Mouse (Mus musculus): ENCODE data around the gene Abca3. TPM values are rescaled to one million over a fixed set of nuclear protein-coding genes. Genes with fewer than 3 reads are reported as not detected.

The Abca3 gene
- polyA plus RNA-seq, 1 experiment from 2014 or later, result 30.4 TPM

GRCm38 (mm10) chr17:24350926-24351759 lies 607 bp upstream of the Abca3 start, which contains the start of gene Abca17:
Gene Abca17, minus strand, starts transcription at chr17:24351068.
- WGBS, result 4% methylated on average over 42 of the region's 42 CpGs
- Histone ChIP-seq H3K4me3 (ENCODE audit: low read depth, low read length) (peak within 1 kb of the TSS; percentile 83), H3K4me2 (peak within 1 kb of the TSS; percentile 99), H3K9ac (ENCODE audit: low read depth, low read length) (peak within 1 kb of the TSS; percentile 91), H3K4me1 (replicated peaks; ENCODE audit: control insufficient read depth, insufficient read depth, low read length) (peaks cover 33% of the 10 kb centered on the region), H3K27ac (ENCODE audit: low read depth, low read length) (peak within 1 kb of the TSS; percentile 94), H3K36me3 (ENCODE audit: control insufficient read depth, insufficient read depth, low read length) (no peaks in the 10 kb centered on the region), H3K9me3 (ENCODE audit: control insufficient read depth, low read length) (no peaks in the 10 kb centered on the region), H3K27me3 (replicated peaks; ENCODE audit: control insufficient read depth, insufficient read depth, low read length) (peaks cover 11% of the 10 kb centered on the region)
- ATAC-seq (replicated peaks; ENCODE audit: low FRiP score) (no peak), DNase-seq (ENCODE audit: low spot score) (no peak)

GRCm38 (mm10) chr17:24352370-24353194 lies 832 bp downstream of the Abca3 start:
- Histone ChIP-seq H3K9ac (ENCODE audit: low read depth, low read length) (peak overlapping the region; percentile 91), H3K9me3 (ENCODE audit: control insufficient read depth, low read length) (no peaks in the 10 kb centered on the region), H3K4me3 (ENCODE audit: low read depth, low read length) (peak overlapping the region; percentile 83), H3K27me3 (replicated peaks; ENCODE audit: control insufficient read depth, insufficient read depth, low read length) (peaks cover 11% of the 10 kb centered on the region), H3K4me1 (replicated peaks; ENCODE audit: control insufficient read depth, insufficient read depth, low read length) (peaks cover 33% of the 10 kb centered on the region), H3K4me2 (peak overlapping the region; percentile 99), H3K36me3 (ENCODE audit: control insufficient read depth, insufficient read depth, low read length) (no peaks in the 10 kb centered on the region), H3K27ac (ENCODE audit: low read depth, low read length) (peak overlapping the region; percentile 94)
- DNase-seq (ENCODE audit: low spot score), result peak; percentile 46
- WGBS, result 5% methylated on average over 36 of the region's 36 CpGs
- ATAC-seq (replicated peaks; ENCODE audit: low FRiP score), result peak; percentile 4; the same call in 1 of the 2 replicates

GRCm38 (mm10) chr17:24353960-24354359 lies 2.2 kb downstream of the Abca3 start:
- H3K9me3 ChIP-seq (ENCODE audit: control insufficient read depth, low read length), result no peaks in the 10 kb centered on the region
- H3K36me3 ChIP-seq (ENCODE audit: control insufficient read depth, insufficient read depth, low read length), result no peaks in the 10 kb centered on the region
- peak overlapping the region; percentile 83 for H3K4me3 ChIP-seq (ENCODE audit: low read depth, low read length)
- WGBS, result 46% methylated on average over 3 of the region's 3 CpGs
- DNase-seq (ENCODE audit: low spot score) (no peak), ATAC-seq (replicated peaks; ENCODE audit: low FRiP score) (peak; percentile 85)
- H3K27me3 ChIP-seq (replicated peaks; ENCODE audit: control insufficient read depth, insufficient read depth, low read length), result peaks cover 11% of the 10 kb centered on the region
- H3K4me1 ChIP-seq (replicated peaks; ENCODE audit: control insufficient read depth, insufficient read depth, low read length), result peaks cover 33% of the 10 kb centered on the region
- H3K4me2 ChIP-seq, result peak overlapping the region; percentile 99
- H3K27ac ChIP-seq (ENCODE audit: low read depth, low read length), result peak overlapping the region; percentile 94
- H3K9ac ChIP-seq (ENCODE audit: low read depth, low read length), result peak overlapping the region; percentile 91

- Histone ChIP-seq H3K4me3 (ENCODE audit: low read depth, low read length) (no peak overlapping the region), H3K36me3 (ENCODE audit: control insufficient read depth, insufficient read depth, low read length) (no peaks in the 10 kb centered on the region), H3K4me2 (peak overlapping the region; percentile 99), H3K9ac (ENCODE audit: low read depth, low read length) (no peak overlapping the region), H3K4me1 (replicated peaks; ENCODE audit: control insufficient read depth, insufficient read depth, low read length) (peaks cover 42% of the 10 kb centered on the region), H3K27me3 (replicated peaks; ENCODE audit: control insufficient read depth, insufficient read depth, low read length) (peaks cover 9% of the 10 kb centered on the region), H3K9me3 (ENCODE audit: control insufficient read depth, low read length) (no peaks in the 10 kb centered on the region), H3K27ac (ENCODE audit: low read depth, low read length) (peak overlapping the region; percentile 50; the same call in 1 of the 2 replicates)
- DNase-seq (ENCODE audit: low spot score) (no peak), ATAC-seq (replicated peaks; ENCODE audit: low FRiP score) (no peak)
- 82% methylated on average over 8 of the region's 8 CpGs for WGBS
These were observed 3.5 kb downstream of the Abca3 start for GRCm38 (mm10) chr17:24355284-24355683.

- no peak overlapping the region for H3K9ac ChIP-seq (ENCODE audit: low read depth, low read length)
- H3K4me1 ChIP-seq (replicated peaks; ENCODE audit: control insufficient read depth, insufficient read depth, low read length), result peaks cover 30% of the 10 kb centered on the region
- no peak for DNase-seq (ENCODE audit: low spot score)
- ATAC-seq (replicated peaks; ENCODE audit: low FRiP score), result no peak
- H3K27ac ChIP-seq (ENCODE audit: low read depth, low read length), result no peak overlapping the region
- WGBS, result 88% methylated on average over 8 of the region's 8 CpGs
- no peak overlapping the region for H3K4me2 ChIP-seq
- no peaks in the 10 kb centered on the region for H3K36me3 ChIP-seq (ENCODE audit: control insufficient read depth, insufficient read depth, low read length)
- H3K4me3 ChIP-seq (ENCODE audit: low read depth, low read length), result no peak overlapping the region
- H3K9me3 ChIP-seq (ENCODE audit: control insufficient read depth, low read length), result no peaks in the 10 kb centered on the region
- H3K27me3 ChIP-seq (replicated peaks; ENCODE audit: control insufficient read depth, insufficient read depth, low read length), result no peaks in the 10 kb centered on the region
These were observed 7.3 kb downstream of the Abca3 start for GRCm38 (mm10) chr17:24359006-24359405.

GRCm38 (mm10) chr17:24359903-24360302 lies 8.2 kb downstream of the Abca3 start:
- Histone ChIP-seq H3K27ac (ENCODE audit: low read depth, low read length) (no peak overlapping the region), H3K4me2 (no peak overlapping the region), H3K36me3 (ENCODE audit: control insufficient read depth, insufficient read depth, low read length) (peaks cover 2% of the 10 kb centered on the region; the same call in 1 of the 2 replicates), H3K9ac (ENCODE audit: low read depth, low read length) (no peak overlapping the region), H3K4me3 (ENCODE audit: low read depth, low read length) (no peak overlapping the region), H3K27me3 (replicated peaks; ENCODE audit: control insufficient read depth, insufficient read depth, low read length) (no peaks in the 10 kb centered on the region), H3K4me1 (replicated peaks; ENCODE audit: control insufficient read depth, insufficient read depth, low read length) (peaks cover 23% of the 10 kb centered on the region), H3K9me3 (ENCODE audit: control insufficient read depth, low read length) (no peaks in the 10 kb centered on the region)
- ATAC-seq (replicated peaks; ENCODE audit: low FRiP score), result no peak
- 58% methylated on average over 2 of the region's 2 CpGs for WGBS
- DNase-seq (ENCODE audit: low spot score), result no peak

- no peak overlapping the region for H3K27ac ChIP-seq (ENCODE audit: low read depth, low read length)
- H3K27me3 ChIP-seq (replicated peaks; ENCODE audit: control insufficient read depth, insufficient read depth, low read length), result no peaks in the 10 kb centered on the region
- peaks cover 15% of the 10 kb centered on the region for H3K4me1 ChIP-seq (replicated peaks; ENCODE audit: control insufficient read depth, insufficient read depth, low read length)
- no peaks in the 10 kb centered on the region for H3K9me3 ChIP-seq (ENCODE audit: control insufficient read depth, low read length)
- peaks cover 3% of the 10 kb centered on the region; the same call in 1 of the 2 replicates for H3K36me3 ChIP-seq (ENCODE audit: control insufficient read depth, insufficient read depth, low read length)
- no peak overlapping the region for H3K4me3 ChIP-seq (ENCODE audit: low read depth, low read length)
- DNase-seq (ENCODE audit: low spot score) (no peak), ATAC-seq (replicated peaks; ENCODE audit: low FRiP score) (no peak)
- H3K9ac ChIP-seq (ENCODE audit: low read depth, low read length), result no peak overlapping the region
- 74% methylated on average over 8 of the region's 8 CpGs for WGBS
- H3K4me2 ChIP-seq, result no peak overlapping the region
These were observed 9.1 kb downstream of the Abca3 start for GRCm38 (mm10) chr17:24360841-24361240.

- H3K36me3 ChIP-seq (ENCODE audit: control insufficient read depth, insufficient read depth, low read length), result peaks cover 3% of the 10 kb centered on the region; the same call in 1 of the 2 replicates
- peaks cover 15% of the 10 kb centered on the region for H3K4me1 ChIP-seq (replicated peaks; ENCODE audit: control insufficient read depth, insufficient read depth, low read length)
- DNase-seq (ENCODE audit: low spot score), result no peak
- no peak overlapping the region for H3K27ac ChIP-seq (ENCODE audit: low read depth, low read length)
- 77% methylated on average over 5 of the region's 5 CpGs for WGBS
- no peak overlapping the region for H3K4me3 ChIP-seq (ENCODE audit: low read depth, low read length)
- no peak overlapping the region for H3K4me2 ChIP-seq
- H3K9ac ChIP-seq (ENCODE audit: low read depth, low read length), result no peak overlapping the region
- no peak for ATAC-seq (replicated peaks; ENCODE audit: low FRiP score)
- no peaks in the 10 kb centered on the region for H3K27me3 ChIP-seq (replicated peaks; ENCODE audit: control insufficient read depth, insufficient read depth, low read length)
- no peaks in the 10 kb centered on the region for H3K9me3 ChIP-seq (ENCODE audit: control insufficient read depth, low read length)
These were observed 9.5 kb downstream of the Abca3 start for GRCm38 (mm10) chr17:24361291-24361690.
